Mouse (Mus musculus) midbrain, embryonic 11.5 days (tissue): ENCODE results near the gene Zc3h10. TPM values are rescaled to one million over a fixed set of nuclear protein-coding genes. Genes with fewer than 3 reads are reported as not detected.
A peak's percentile ranks its signal among the peaks of the same experiment; 100 is the strongest.
"Not testable (repeated sequence)": the region's sequence is repeated elsewhere in the genome, so short reads cannot be mapped to it uniquely, and the experiment has no call there.

Experiments
- ATAC-seq: fragments of 200-750 bp; cut with Nextera tagmentation; 2 replicates; pipeline ENCODE4 v1.8.0; 2017; ENCODE audit warnings: moderate TSS enrichment, moderate library complexity; ENCODE audit not compliant: low FRiP score
- DNase-seq: peaks from one replicate; pipeline ENCODE4 v3.0.0; 2015; ENCODE audit warnings: low spot score; ENCODE audit errors: missing footprints
- H3K27ac ChIP-seq: fragments of 300-500 bp; sonication (generic); 2 replicates; pipeline ENCODE4 v1.5.1; 2014; ENCODE audit warnings: low read depth, low read length
- H3K27me3 ChIP-seq: fragments of 300-500 bp; sonication (generic); 2 replicates; pipeline ENCODE4 v1.6.1; 2014; ENCODE audit warnings: mild to moderate bottlenecking, low read length, moderate library complexity, mixed read lengths; ENCODE audit not compliant: control insufficient read depth, insufficient read depth
- H3K36me3 ChIP-seq: fragments of 300-500 bp; sonication (generic); 2 replicates; pipeline ENCODE4 v1.6.1; 2014; ENCODE audit warnings: mild to moderate bottlenecking, low read length, moderate library complexity, mixed read lengths; ENCODE audit not compliant: control insufficient read depth, insufficient read depth
- H3K4me1 ChIP-seq: fragments of 300-500 bp; sonication (generic); 2 replicates; pipeline ENCODE4 v1.6.1; 2014; ENCODE audit warnings: low read length; ENCODE audit not compliant: control insufficient read depth, insufficient read depth
- H3K4me2 ChIP-seq: fragments of 300-500 bp; sonication (generic); 2 replicates; pipeline ENCODE4 v1.6.1; 2014; ENCODE audit warnings: mild to moderate bottlenecking, moderate library complexity
- H3K4me3 ChIP-seq: fragments of 300-500 bp; sonication (generic); 2 replicates; pipeline ENCODE4 v1.5.1; 2014; ENCODE audit warnings: low read depth, low read length
- H3K9ac ChIP-seq: fragments of 300-500 bp; sonication (generic); 2 replicates; pipeline ENCODE4 v1.6.1; 2014; ENCODE audit warnings: low read length
- H3K9me3 ChIP-seq: fragments of 300-500 bp; sonication (generic); 2 replicates; pipeline ENCODE4 v1.6.1; 2016; ENCODE audit warnings: low read length; ENCODE audit not compliant: control insufficient read depth
- WGBS: fragments of 180-500 bp; shearing (Covaris S2); extraction: QIAGEN DNeasy Blood & Tissue Kit; methylation state at CpG from one replicate; pipeline ENCODE4 v1.1.7; 2014; 5-methylcytosine and 5-hydroxymethylcytosine counted together
- polyA plus RNA-seq: library from polyadenylated mRNA; unstranded; fragments of >200 nt; fragmentation: Nextera tagmentation; extraction: Ambion mirVana; gene quantifications from 2 replicates; pipeline ENCODE4 v1.2.1, GENCODE M21; 2014

Zc3h10 gene
- polyA plus RNA-seq, 1 experiment from 2014 or later: 19.0 TPM

DNA sequence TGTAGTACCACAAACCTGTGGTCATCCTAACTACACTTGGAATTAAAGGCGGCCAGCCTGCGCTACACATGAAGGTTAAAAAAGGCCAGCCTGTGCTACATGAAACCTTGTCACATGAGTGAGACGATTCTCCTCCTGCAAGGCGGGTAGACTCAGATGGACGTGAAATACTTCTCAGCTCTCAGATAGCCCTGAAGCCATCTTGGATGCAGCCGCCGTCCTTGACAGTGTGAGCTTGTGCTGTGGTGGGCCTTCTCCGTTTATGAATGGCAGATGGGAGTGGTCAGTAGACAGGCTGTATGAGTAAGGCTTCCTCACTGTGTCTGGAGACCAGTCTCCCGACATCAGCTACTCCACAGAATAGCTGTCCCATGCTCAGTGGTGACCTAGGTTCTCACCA, 38.4 kb downstream of the Zc3h10 start:
- WGBS: 90% methylated on average over 9 of the region's 9 CpGs

DNA sequence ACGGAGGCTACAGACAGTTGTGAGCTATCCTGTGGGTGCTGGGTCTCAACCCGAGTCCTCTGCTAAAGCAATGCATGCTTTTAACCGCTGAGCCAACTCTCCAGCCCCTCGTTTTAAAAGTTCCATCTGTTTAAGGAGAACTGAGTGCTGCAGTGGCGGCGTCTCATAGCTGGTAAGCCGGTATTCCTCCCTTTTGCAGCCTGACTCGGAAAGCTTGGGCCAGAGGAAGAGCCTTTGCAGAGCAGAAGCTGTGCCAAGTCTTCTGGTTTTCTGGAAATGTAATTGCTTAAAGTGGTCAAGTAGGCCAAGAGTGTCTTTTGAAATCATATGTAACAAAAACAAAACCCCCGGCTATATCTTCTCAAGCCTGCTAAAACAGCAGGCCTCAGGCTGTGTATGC, 39.3 kb downstream of the Zc3h10 start:
- no peak overlapping the region for H3K9ac ChIP-seq
- DNase-seq (no peak), ATAC-seq (no peak)
- no peaks in the 10 kb centered on the region for H3K27me3 ChIP-seq
- no peak overlapping the region for H3K4me3 ChIP-seq
- H3K9me3 ChIP-seq: no peaks in the 10 kb centered on the region
- H3K4me1 ChIP-seq: no peaks in the 10 kb centered on the region
- no peak overlapping the region for H3K27ac ChIP-seq
- 88% methylated on average over 9 of the region's 9 CpGs for WGBS
- H3K4me2 ChIP-seq: no peak overlapping the region
- no peaks in the 10 kb centered on the region for H3K36me3 ChIP-seq

More for the DNA sequence above, 38.4 kb downstream of the Zc3h10 start:
- Histone ChIP-seq H3K4me1 (no peaks in the 10 kb centered on the region), H3K4me3 (no peak overlapping the region), H3K9me3 (no peaks in the 10 kb centered on the region), H3K4me2 (no peak overlapping the region), H3K36me3 (no peaks in the 10 kb centered on the region), H3K27ac (no peak overlapping the region), H3K9ac (no peak overlapping the region), H3K27me3 (no peaks in the 10 kb centered on the region)
- no peak for ATAC-seq
- no peak for DNase-seq

DNA sequence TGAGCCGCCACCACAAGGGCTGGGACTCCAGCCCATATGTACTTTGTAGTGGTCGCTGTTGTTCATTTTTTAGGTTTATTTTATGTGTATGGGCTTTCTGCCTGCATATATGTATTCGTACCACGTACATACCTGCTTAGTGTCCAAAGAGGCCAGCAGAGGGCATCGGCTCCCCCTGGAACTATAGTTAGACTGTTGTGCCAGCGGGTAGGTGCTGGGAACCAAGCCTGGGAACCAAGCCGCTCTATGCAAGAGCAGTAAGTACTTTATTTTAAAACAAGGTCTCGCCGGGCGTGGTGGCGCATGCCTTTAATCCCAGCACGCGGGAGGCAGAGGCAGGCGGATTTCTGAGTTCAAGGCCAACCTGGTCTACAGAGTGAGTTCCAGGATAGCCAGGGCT, 41.6 kb downstream of the Zc3h10 start:
- no peak overlapping the region for H3K4me3 ChIP-seq
- H3K9ac ChIP-seq: no peak overlapping the region
- DNase-seq (no peak), ATAC-seq (no peak)
- no peak overlapping the region for H3K27ac ChIP-seq
- H3K36me3 ChIP-seq: no peaks in the 10 kb centered on the region
- no peaks in the 10 kb centered on the region for H3K4me1 ChIP-seq
- H3K9me3 ChIP-seq: no peaks in the 10 kb centered on the region
- WGBS: 94% methylated on average over 14 of the region's 14 CpGs
- no peaks in the 10 kb centered on the region for H3K27me3 ChIP-seq
- H3K4me2 ChIP-seq: no peak overlapping the region

GRCm38 (mm10) chr10:128505371-128505667, 42.3 kb downstream of the Zc3h10 start:
- not testable (repeated sequence) for ATAC-seq, H3K27ac ChIP-seq, H3K36me3 ChIP-seq, H3K9ac ChIP-seq, H3K4me2 ChIP-seq, DNase-seq, H3K4me3 ChIP-seq, H3K27me3 ChIP-seq, H3K4me1 ChIP-seq, H3K9me3 ChIP-seq
- 85% methylated on average over 5 of the region's 5 CpGs for WGBS

DNA sequence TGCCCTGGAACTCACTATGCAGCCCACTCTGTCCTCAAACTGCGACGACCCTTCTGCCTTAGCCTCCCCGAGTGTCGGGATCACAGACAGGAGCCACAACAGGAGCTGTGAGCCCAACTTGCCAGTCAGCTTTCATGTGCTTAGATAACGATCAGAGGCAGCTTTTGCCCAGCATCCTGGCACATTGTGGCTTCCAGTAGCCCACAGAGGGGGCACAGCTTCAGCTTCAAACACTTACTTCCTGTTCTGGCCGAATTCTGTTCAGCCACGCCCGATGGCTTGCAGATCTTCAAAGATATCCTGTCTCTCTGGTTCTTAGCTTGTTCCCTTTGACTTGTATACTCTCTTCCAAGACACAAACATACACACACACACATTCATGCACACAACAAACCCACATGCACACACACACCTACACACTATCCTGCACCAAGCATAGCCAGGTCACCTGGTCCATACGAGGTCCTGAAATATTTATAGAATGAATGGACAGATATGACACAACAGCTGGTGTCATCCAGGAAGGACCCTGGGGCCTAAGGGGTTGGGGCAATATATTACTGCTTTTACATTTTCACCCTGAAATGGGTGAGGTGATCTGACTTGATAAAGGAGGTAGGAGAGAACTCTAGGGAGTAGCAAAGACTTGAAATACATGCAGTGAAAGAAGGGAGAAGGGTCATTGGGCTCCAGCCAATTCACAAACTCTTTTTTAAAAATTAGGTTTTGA, 42.8 kb downstream of the Zc3h10 start:
- Histone ChIP-seq H3K27ac (no peak overlapping the region), H3K9me3 (no peaks in the 10 kb centered on the region), H3K27me3 (no peaks in the 10 kb centered on the region), H3K4me1 (no peaks in the 10 kb centered on the region), H3K36me3 (no peaks in the 10 kb centered on the region), H3K4me3 (no peak overlapping the region), H3K9ac (no peak overlapping the region), H3K4me2 (no peak overlapping the region)
- ATAC-seq (no peak), DNase-seq (no peak)
- WGBS: 85% methylated on average over 9 of the region's 9 CpGs

DNA sequence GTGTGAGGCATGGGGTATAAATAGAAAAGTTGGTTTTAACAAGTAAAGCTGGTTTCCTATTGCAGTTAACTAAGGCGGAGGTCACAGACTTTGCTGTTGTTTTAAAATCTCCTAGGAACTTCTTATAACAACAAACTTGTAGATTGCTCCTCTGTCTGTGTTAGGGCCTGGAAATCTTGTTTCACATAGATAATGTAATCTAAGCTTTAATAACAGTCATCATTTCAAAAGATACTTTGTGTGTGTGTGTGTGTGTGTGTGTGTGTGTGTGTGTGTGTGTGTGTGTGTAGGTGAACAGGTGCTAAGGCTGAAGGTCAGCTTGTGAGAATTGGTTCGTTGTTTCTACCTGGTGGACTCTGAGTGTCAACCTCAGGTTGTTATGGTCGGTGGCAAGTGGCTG, 43.6 kb downstream of the Zc3h10 start:
- Histone ChIP-seq H3K36me3 (no peaks in the 10 kb centered on the region), H3K27me3 (no peaks in the 10 kb centered on the region), H3K4me1 (no peaks in the 10 kb centered on the region), H3K4me2 (no peak overlapping the region), H3K9me3 (no peaks in the 10 kb centered on the region), H3K4me3 (no peak overlapping the region), H3K27ac (no peak overlapping the region), H3K9ac (no peak overlapping the region)
- WGBS: 81% methylated on average over 3 of the region's 3 CpGs
- DNase-seq (no peak), ATAC-seq (no peak)

DNA sequence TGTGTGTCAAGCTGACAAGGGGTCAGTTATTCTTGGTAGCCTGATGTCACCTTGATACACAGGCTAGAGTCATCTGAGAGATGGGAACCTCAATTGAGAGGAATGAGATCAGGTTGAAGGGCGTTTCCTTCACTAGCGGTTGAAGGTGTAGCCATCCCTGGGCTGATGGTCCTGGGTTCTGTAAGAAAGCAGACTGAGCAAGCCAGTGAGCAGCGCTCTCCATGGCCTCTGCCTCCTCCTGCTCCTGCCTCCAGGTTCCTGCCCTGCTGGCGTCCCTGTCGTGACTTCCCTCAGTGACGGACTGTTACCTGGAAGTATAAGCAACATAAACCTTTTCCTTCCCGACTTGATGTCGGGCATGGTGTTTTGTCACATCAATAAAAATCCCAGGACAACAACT, 44.0 kb downstream of the Zc3h10 start:
- Histone ChIP-seq H3K27ac (no peak overlapping the region), H3K36me3 (no peaks in the 10 kb centered on the region), H3K27me3 (no peaks in the 10 kb centered on the region), H3K4me3 (no peak overlapping the region), H3K4me1 (no peaks in the 10 kb centered on the region), H3K9me3 (no peaks in the 10 kb centered on the region), H3K4me2 (no peak overlapping the region), H3K9ac (no peak overlapping the region)
- no peak for DNase-seq
- 76% methylated on average over 8 of the region's 8 CpGs for WGBS
- ATAC-seq: no peak

- no peaks in the 10 kb centered on the region for H3K36me3 ChIP-seq
- no peaks in the 10 kb centered on the region for H3K9me3 ChIP-seq
- no peak overlapping the region for H3K9ac ChIP-seq
- no peaks in the 10 kb centered on the region for H3K27me3 ChIP-seq
- H3K4me1 ChIP-seq: peaks cover 8% of the 10 kb centered on the region; the same call in 1 of the 2 replicates
- H3K4me2 ChIP-seq: no peak overlapping the region
- H3K4me3 ChIP-seq: no peak overlapping the region
- 84% methylated on average over 5 of the region's 5 CpGs for WGBS
- ATAC-seq: no peak
- no peak for DNase-seq
- no peak overlapping the region for H3K27ac ChIP-seq
Measured at GRCm38 (mm10) chr10:128502341-128502740, 45.2 kb downstream of the Zc3h10 start.

- ATAC-seq: peak; percentile 59
- peak; percentile 96 for DNase-seq
- Histone ChIP-seq H3K4me1 (peaks cover 15% of the 10 kb centered on the region), H3K9ac (peak overlapping the region; percentile 63), H3K27ac (no peak overlapping the region; the same call in none of the 2 replicates), H3K36me3 (no peaks in the 10 kb centered on the region), H3K9me3 (no peaks in the 10 kb centered on the region), H3K4me3 (peak overlapping the region; percentile 51), H3K4me2 (peak overlapping the region; percentile 77), H3K27me3 (no peaks in the 10 kb centered on the region)
- WGBS: 2% methylated on average over 21 of the region's 21 CpGs
Measured at GRCm38 (mm10) chr10:128499116-128499671, 48.4 kb downstream of the Zc3h10 start.
